Mouse (Mus musculus) ES-CJ7 (cell line): ENCODE results near the gene Fhl4.

Experiments used
- DNase-seq: peaks from one replicate; pipeline ENCODE4 v3.0.0; 2011; ENCODE audit warnings: low read depth, low spot score

Fhl4 gene

GRCm38 (mm10) chr10:85102247-85103084 is at the start of gene Fhl4, which contains the start of gene Tmem263:
Gene Fhl4, minus strand, starts transcription at chr10:85102495.
Gene Tmem263, plus strand, starts transcription at chr10:85102627.
- peak; percentile 90 for DNase-seq

- DNase-seq, result no peak
Observed at GRCm38 (mm10) chr10:85149226-85149625, 46.9 kb upstream of the Fhl4 start.

GRCm38 (mm10) chr10:85146282-85146681 is 44.0 kb upstream of the Fhl4 start:
- DNase-seq, result no peak

GRCm38 (mm10) chr10:85141465-85141864 is 39.2 kb upstream of the Fhl4 start:
- no peak for DNase-seq

GRCm38 (mm10) chr10:85136573-85136972 is 34.3 kb upstream of the Fhl4 start:
- DNase-seq, result no peak

GRCm38 (mm10) chr10:85128453-85128852 is 26.2 kb upstream of the Fhl4 start:
- peak; percentile 49 for DNase-seq

GRCm38 (mm10) chr10:85127395-85128287 is 25.3 kb upstream of the Fhl4 start, which contains the start of gene Mterf2:
Gene Mterf2, minus strand, starts transcription at chr10:85128027.
- DNase-seq, result peak; percentile 99

GRCm38 (mm10) chr10:85125184-85125583 is 22.9 kb upstream of the Fhl4 start:
- DNase-seq, result no peak

GRCm38 (mm10) chr10:85114409-85114808 is 12.1 kb upstream of the Fhl4 start:
- DNase-seq, result no peak

- peak; percentile 66 for DNase-seq
Observed at GRCm38 (mm10) chr10:85103085-85103885, 990 bp upstream of the Fhl4 start.

- DNase-seq, result peak; percentile 52
Observed at GRCm38 (mm10) chr10:85101841-85102240, 454 bp downstream of the Fhl4 start.

- peak; percentile 99 for DNase-seq
Observed at GRCm38 (mm10) chr10:85071605-85072152, 30.6 kb downstream of the Fhl4 start.

- DNase-seq, result no peak
Observed at GRCm38 (mm10) chr10:85054876-85055275, 47.4 kb downstream of the Fhl4 start.

- DNase-seq, result peak; percentile 73
Observed at GRCm38 (mm10) chr10:85052451-85052850, 49.8 kb downstream of the Fhl4 start.

GRCm38 (mm10) chr10:85050668-85051208 is 51.6 kb downstream of the Fhl4 start:
- DNase-seq, result peak; percentile 93

- peak; percentile 57 for DNase-seq
Observed at GRCm38 (mm10) chr10:85048008-85048407, 54.3 kb downstream of the Fhl4 start.

- no peak for DNase-seq
Observed at GRCm38 (mm10) chr10:85046585-85046984, 55.7 kb downstream of the Fhl4 start.
